Mouse (Mus musculus) stomach, embryonic 14.5 days (tissue): Measurements from ENCODE around the gene Arl2. TPM values are rescaled to one million over a fixed set of nuclear protein-coding genes. Genes with fewer than 3 reads are reported as not detected.
"Not testable (repeated sequence)": the region's sequence is repeated elsewhere in the genome, so short reads cannot be mapped to it uniquely, and the experiment has no call there.

ENCODE experiments used
- ATAC-seq: fragments of 200-750 bp; cut with Nextera tagmentation; 2 replicates; pipeline ENCODE4 v1.8.0; 2017; ENCODE audit warnings: low read depth, moderate TSS enrichment; ENCODE audit not compliant: insufficient number of reproducible peaks, insufficient read depth, low FRiP score
- H3K27ac ChIP-seq: fragments of 300-500 bp; sonication (generic); 2 replicates; pipeline ENCODE4 v1.5.1; 2014; ENCODE audit warnings: mild to moderate bottlenecking, low read length, moderate library complexity, mixed read lengths
- H3K27me3 ChIP-seq: fragments of 300-500 bp; sonication (generic); 2 replicates; pipeline ENCODE4 v1.6.1; 2014; ENCODE audit warnings: low read length, control low read depth, mixed read lengths; ENCODE audit not compliant: control insufficient read depth, insufficient read depth
- H3K36me3 ChIP-seq: fragments of 300-500 bp; sonication (generic); 2 replicates; pipeline ENCODE4 v1.6.1; 2014; ENCODE audit warnings: mild to moderate bottlenecking, control low read depth, low read length, moderate library complexity, mixed read lengths; ENCODE audit not compliant: control insufficient read depth, insufficient read depth
- H3K4me1 ChIP-seq: fragments of 300-500 bp; sonication (generic); 2 replicates; pipeline ENCODE4 v1.6.1; 2014; ENCODE audit warnings: low read length, control low read depth, mixed read lengths; ENCODE audit not compliant: control insufficient read depth, insufficient read depth
- H3K4me2 ChIP-seq: fragments of 300-500 bp; sonication (generic); replicated peaks from 2 replicates; pipeline ENCODE4 v1.6.1; 2014; ENCODE audit warnings: low read depth, low read length, control low read depth
- H3K4me3 ChIP-seq: fragments of 300-500 bp; sonication (generic); 2 replicates; pipeline ENCODE4 v1.5.1; 2014; ENCODE audit warnings: low read depth, low read length, control low read depth
- H3K9ac ChIP-seq: fragments of 300-500 bp; sonication (generic); replicated peaks from 2 replicates; pipeline ENCODE4 v1.6.1; 2014; ENCODE audit warnings: low read depth, mild to moderate bottlenecking, control low read depth, low read length, moderate library complexity, mixed read lengths
- H3K9me3 ChIP-seq: fragments of 300-500 bp; sonication (generic); 2 replicates; pipeline ENCODE4 v1.6.1; 2016; ENCODE audit warnings: low read depth, low read length, control low read depth; ENCODE audit not compliant: control insufficient read depth
- WGBS: fragments of 180-500 bp; shearing (Covaris S2); extraction: QIAGEN DNeasy Blood & Tissue Kit; methylation state at CpG from one replicate; pipeline ENCODE4 v1.1.7; 2014; 5-methylcytosine and 5-hydroxymethylcytosine counted together
- polyA plus RNA-seq: library from polyadenylated mRNA; unstranded; fragments of >200 nt; fragmentation: Nextera tagmentation; extraction: Ambion mirVana; gene quantifications from 2 replicates; pipeline ENCODE4 v1.2.1, GENCODE M21; 2014

The Arl2 gene
- polyA plus RNA-seq, 1 experiment from 2014 or later: 107 TPM

DNA sequence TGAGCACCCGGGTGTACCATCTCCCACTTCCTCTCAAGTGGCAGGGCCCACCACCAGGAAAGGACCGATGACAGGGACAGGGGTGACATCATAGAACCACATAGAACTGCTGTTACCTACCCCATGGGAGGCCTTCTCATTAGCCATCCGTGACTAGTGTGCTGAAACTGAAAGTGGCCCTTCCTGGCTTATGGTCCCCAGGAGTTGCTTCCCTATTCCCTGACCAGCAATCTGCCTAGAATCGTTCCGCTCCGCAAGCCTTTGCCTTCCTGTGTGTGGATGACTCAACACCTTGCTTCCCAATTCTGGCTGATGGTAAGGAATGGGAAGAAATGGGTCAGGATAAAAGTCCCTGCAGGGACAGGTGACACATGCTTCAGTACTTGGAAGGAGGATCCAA lies 15.9 kb upstream of the Arl2 start:
- H3K27me3 ChIP-seq: no peaks in the 10 kb centered on the region

GRCm38 (mm10) chr19:6156372-6156771 lies 15.0 kb upstream of the Arl2 start:
- ATAC-seq: no peak
- H3K9ac ChIP-seq: no peak overlapping the region
- H3K4me1 ChIP-seq: no peaks in the 10 kb centered on the region
- no peak overlapping the region for H3K4me2 ChIP-seq
- no peaks in the 10 kb centered on the region for H3K27me3 ChIP-seq
- H3K27ac ChIP-seq: no peak overlapping the region
- H3K4me3 ChIP-seq: no peak overlapping the region
- no peaks in the 10 kb centered on the region for H3K36me3 ChIP-seq
- H3K9me3 ChIP-seq: no peaks in the 10 kb centered on the region
- 66% methylated on average over 8 of the region's 8 CpGs for WGBS

More for the DNA sequence above, 15.9 kb upstream of the Arl2 start:
- Histone ChIP-seq H3K4me1 (no peaks in the 10 kb centered on the region), H3K27ac (no peak overlapping the region), H3K36me3 (no peaks in the 10 kb centered on the region), H3K4me2 (no peak overlapping the region), H3K9me3 (no peaks in the 10 kb centered on the region), H3K4me3 (no peak overlapping the region), H3K9ac (no peak overlapping the region)
- no peak for ATAC-seq
- 70% methylated on average over 6 of the region's 6 CpGs for WGBS

GRCm38 (mm10) chr19:6155174-6155573 lies 13.8 kb upstream of the Arl2 start:
- Histone ChIP-seq H3K4me3 (no peak overlapping the region), H3K27me3 (no peaks in the 10 kb centered on the region), H3K9ac (no peak overlapping the region), H3K9me3 (no peaks in the 10 kb centered on the region), H3K4me2 (no peak overlapping the region), H3K36me3 (no peaks in the 10 kb centered on the region), H3K27ac (no peak overlapping the region), H3K4me1 (no peaks in the 10 kb centered on the region)
- ATAC-seq: no peak
- WGBS: 84% methylated on average over 9 of the region's 9 CpGs

DNA sequence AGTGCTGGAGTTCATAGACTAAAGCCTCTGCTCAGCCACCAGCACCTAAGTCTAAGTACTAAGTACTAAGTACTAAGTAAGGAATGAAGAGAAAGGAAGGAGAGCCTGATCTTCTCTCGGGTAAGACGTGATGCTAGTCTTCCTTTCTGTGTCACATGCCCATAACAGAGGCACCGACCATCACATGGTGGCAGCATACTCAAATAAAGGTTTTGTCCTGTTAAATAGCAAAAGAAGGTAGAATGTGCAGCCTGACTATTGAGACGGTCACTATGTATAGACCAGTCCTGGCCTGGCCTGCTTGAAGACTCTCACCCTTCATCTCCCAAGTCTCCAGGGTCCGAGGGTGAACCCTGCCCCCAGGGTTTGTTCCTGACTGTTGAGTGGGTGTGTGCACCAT lies 3.5 kb upstream of the Arl2 start:
- no peaks in the 10 kb centered on the region for H3K9me3 ChIP-seq
- H3K4me1 ChIP-seq: no peaks in the 10 kb centered on the region; the same call in 1 of the 2 replicates
- H3K9ac ChIP-seq: no peak overlapping the region
- no peak for ATAC-seq
- WGBS: 72% methylated on average over 5 of the region's 5 CpGs
- H3K27ac ChIP-seq: no peak overlapping the region
- no peaks in the 10 kb centered on the region for H3K27me3 ChIP-seq
- no peak overlapping the region for H3K4me2 ChIP-seq
- no peaks in the 10 kb centered on the region for H3K36me3 ChIP-seq
- no peak overlapping the region for H3K4me3 ChIP-seq

DNA sequence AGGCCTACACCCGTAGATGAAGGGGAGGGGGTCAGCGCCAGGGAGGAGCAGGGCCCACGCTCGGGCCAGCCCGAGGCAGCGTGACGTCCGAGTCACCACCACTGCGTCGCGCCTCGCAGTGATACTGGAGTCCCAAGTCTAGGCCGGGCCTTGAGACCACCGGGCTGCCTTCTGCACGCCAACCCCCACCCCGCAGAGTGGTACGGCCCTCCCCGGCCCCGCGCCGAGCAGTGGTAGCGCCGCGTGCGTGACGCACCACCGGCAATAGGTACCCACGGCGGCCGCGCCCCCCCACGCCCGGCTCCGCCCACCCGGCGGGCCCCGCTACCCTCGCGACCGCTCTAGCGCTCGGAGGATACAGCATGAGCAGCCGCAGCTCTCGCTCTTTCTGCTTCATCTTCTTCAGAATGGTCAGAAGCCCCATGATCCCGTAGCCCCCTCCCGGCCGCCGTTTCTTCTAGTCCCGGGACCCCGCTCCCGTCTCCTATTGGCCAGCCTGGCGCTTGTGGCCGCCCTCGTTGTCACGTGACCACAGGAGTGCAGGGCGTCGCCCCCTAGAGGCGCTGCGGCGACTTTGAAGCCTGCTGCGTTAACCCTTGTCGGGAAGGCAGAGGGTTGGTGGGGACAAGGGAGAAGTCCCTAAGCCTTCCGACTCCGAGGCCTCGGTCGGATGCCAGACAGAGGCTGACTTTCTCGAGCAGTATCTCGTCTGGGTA lies 512 bp downstream of the Arl2 start, which contains the start of gene Batf2:
Gene Batf2 (plus strand): TSS at position 306 of the 716 bp plus-strand sequence.
- Histone ChIP-seq H3K27me3 (no peaks in the 10 kb centered on the region), H3K4me3 (peak within 1 kb of the TSS; percentile 66), H3K4me2 (peak within 1 kb of the TSS; percentile 72), H3K9ac (peak within 1 kb of the TSS; percentile 78), H3K36me3 (peaks cover 9% of the 10 kb centered on the region; the same call in 1 of the 2 replicates), H3K4me1 (no peaks in the 10 kb centered on the region; the same call in 1 of the 2 replicates), H3K9me3 (no peaks in the 10 kb centered on the region), H3K27ac (peak within 1 kb of the TSS; percentile 96)
- peak; percentile 93 for ATAC-seq
- under 1% methylated on average over 67 of the region's 68 CpGs for WGBS

DNA sequence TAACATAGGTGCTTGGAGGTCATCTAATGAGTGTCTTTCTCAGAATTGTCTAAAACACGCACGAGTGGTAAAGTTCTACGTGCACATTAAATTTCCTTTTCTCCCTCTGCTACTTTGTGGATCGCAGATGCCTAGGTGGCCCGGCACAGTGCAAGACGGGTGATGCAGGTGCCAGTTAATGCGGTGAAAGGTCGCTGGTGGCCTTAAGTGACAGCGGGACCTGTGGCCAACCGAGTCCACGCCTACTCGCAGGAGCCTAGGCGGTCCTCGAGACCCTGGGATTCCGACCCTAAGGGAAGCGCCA lies 1.0 kb downstream of the Arl2 start:
- 5% methylated on average over 16 of the region's 16 CpGs for WGBS
- Histone ChIP-seq H3K9ac (peak overlapping the region; percentile 78), H3K4me3 (peak overlapping the region; percentile 66), H3K9me3 (no peaks in the 10 kb centered on the region), H3K36me3 (peaks cover 9% of the 10 kb centered on the region; the same call in 1 of the 2 replicates), H3K4me2 (peak overlapping the region; percentile 72), H3K27me3 (no peaks in the 10 kb centered on the region), H3K27ac (peak overlapping the region; percentile 96), H3K4me1 (no peaks in the 10 kb centered on the region; the same call in 1 of the 2 replicates)
- ATAC-seq: no peak

DNA sequence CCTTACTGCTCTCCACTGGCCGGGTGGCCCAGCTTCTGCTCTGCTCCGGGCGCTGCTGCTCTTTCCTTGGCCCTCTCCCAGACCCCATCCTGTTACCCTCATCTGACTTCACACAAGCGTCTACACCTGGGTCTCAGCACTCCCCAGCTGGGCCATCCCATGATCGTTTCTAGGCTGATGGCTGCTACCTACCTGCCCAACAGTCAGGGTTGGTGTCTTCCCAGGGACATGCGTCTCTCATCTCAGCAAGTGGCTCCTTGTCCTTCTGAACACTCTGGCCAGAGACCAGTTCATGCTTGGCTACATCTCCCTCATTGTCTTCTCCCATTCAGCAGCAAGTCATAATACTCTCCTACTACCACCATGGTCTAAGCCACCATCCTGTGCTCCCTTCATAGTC lies 1.6 kb downstream of the Arl2 start:
- Histone ChIP-seq H3K9ac (no peak overlapping the region), H3K36me3 (peaks cover 14% of the 10 kb centered on the region; the same call in 1 of the 2 replicates), H3K4me1 (no peaks in the 10 kb centered on the region; the same call in 1 of the 2 replicates), H3K27ac (no peak overlapping the region), H3K4me2 (peak overlapping the region; percentile 72), H3K9me3 (no peaks in the 10 kb centered on the region), H3K27me3 (no peaks in the 10 kb centered on the region), H3K4me3 (no peak overlapping the region)
- no peak for ATAC-seq
- 96% methylated on average over 6 of the region's 6 CpGs for WGBS

DNA sequence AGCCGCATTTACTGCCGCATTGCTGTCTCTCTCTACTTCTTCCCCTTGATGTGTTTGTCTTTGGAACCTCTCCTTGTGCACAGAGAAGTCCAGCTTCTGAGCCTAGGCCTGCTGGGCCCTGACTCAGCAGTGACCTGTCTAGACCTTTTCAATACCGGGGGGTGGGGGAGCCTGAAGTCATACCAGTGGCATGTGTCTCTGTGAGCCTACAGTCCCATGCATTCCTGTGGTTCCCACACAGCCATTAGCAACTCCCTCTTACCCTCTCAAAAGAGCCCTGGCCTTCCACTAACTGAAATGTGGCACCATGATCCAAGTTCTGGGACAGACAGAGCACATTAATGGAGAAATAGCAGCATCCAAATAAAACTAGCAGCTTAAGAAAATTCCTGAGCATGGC lies 5.0 kb downstream of the Arl2 start:
- Histone ChIP-seq H3K4me1 (no peaks in the 10 kb centered on the region; the same call in 1 of the 2 replicates), H3K9me3 (no peaks in the 10 kb centered on the region), H3K27me3 (no peaks in the 10 kb centered on the region), H3K9ac (no peak overlapping the region), H3K36me3 (peaks cover 18% of the 10 kb centered on the region; the same call in 1 of the 2 replicates), H3K27ac (no peak overlapping the region), H3K4me3 (no peak overlapping the region), H3K4me2 (no peak overlapping the region)
- no peak for ATAC-seq
- 77% methylated on average over 3 of the region's 3 CpGs for WGBS

DNA sequence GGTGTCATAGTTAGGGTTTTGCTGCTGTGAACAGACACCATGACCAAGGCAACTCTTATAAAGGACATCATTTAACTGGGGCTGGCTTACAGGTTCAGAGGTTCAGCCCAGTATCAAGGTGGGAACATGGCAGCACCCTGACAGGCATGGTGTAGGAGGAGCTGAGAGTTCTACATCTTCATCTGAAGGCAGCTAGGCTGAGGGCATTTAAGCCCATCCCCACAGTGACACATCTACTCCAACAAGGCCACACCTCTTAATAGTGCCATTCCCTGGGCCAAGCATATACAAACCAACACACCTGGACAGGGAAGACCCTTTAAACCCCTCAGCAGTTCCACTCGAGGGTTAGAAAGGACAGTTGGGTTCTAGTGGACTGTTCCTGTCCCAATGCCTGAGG lies 8.2 kb downstream of the Arl2 start:
- 44% methylated on average over 1 of the region's 1 CpGs for WGBS
- not testable (repeated sequence) for ATAC-seq
- peaks cover 18% of the 10 kb centered on the region; the same call in 1 of the 2 replicates for H3K36me3 ChIP-seq

More for the DNA sequence above, 8.2 kb downstream of the Arl2 start:
- H3K4me1 ChIP-seq, H3K9ac ChIP-seq, H3K4me2 ChIP-seq, H3K9me3 ChIP-seq, H3K27me3 ChIP-seq, H3K4me3 ChIP-seq, H3K27ac ChIP-seq: not testable (repeated sequence)
